In genomic region chr3:22006113-22006512, GRCm38 (mm10) we compare ENCODE assay signal across 12 mouse cellular contexts.
A peak's percentile ranks its signal among the peaks of the same experiment; 100 is the strongest.
DNase-seq lines count a peak whose midpoint lies in the region; ATAC-seq and TF ChIP-seq lines count a peak whose summit lies in the region.
"Had no signal": no experiment of that assay in that cellular context is flagged by ENCODE, and none has a peak within 500 bp of the region (broad histone marks: within the 10 kb centered on the region; RNA-seq: fewer than 3 reads in every experiment).

No protein-coding gene starts in this region.

- no peak overlapping the region for H3K4me2 ChIP-seq in liver, postnatal 0 days (ENCODE audit: low read depth, low read length)
- H3K4me2 ChIP-seq: forebrain, embryonic 15.5 days; liver, embryonic 15.5 days had no signal

- H3K27me3 ChIP-seq in ES-Bruce4 (ENCODE audit: control insufficient read depth, insufficient read depth, low read length, poor library complexity, severe bottlenecking): no peaks in the 10 kb centered on the region
- no peaks in the 10 kb centered on the region for H3K27me3 ChIP-seq in liver, postnatal 0 days (ENCODE audit: insufficient read depth, low read length)
- no peaks in the 10 kb centered on the region for H3K27me3 ChIP-seq in thymus, adult 2 months (ENCODE audit: control insufficient read depth, insufficient read depth, low read length)
- H3K27me3 ChIP-seq: forebrain, embryonic 15.5 days; liver, embryonic 15.5 days had no signal

- peaks cover 4% of the 10 kb centered on the region for H3K4me1 ChIP-seq in ES-Bruce4 (ENCODE audit: control insufficient read depth, insufficient read depth, low read length)
- no peaks in the 10 kb centered on the region; the same call in 1 of the 2 replicates for H3K4me1 ChIP-seq in lung, adult 2 months (ENCODE audit: control insufficient read depth, insufficient read depth, low read length)
- H3K4me1 ChIP-seq in liver, postnatal 0 days (ENCODE audit: insufficient read depth): no peaks in the 10 kb centered on the region
- 0 out of 2 replicates have a peak, but pooled peaks cover 3% of the 10 kb centered on the region for H3K4me1 ChIP-seq in thymus, adult 2 months (replicated peaks; ENCODE audit: control insufficient read depth, insufficient read depth, low read length)
- H3K4me1 ChIP-seq: forebrain, embryonic 15.5 days; liver, embryonic 15.5 days had no signal

- H3K9ac ChIP-seq in ES-Bruce4 (ENCODE audit: low read depth, poor library complexity, severe bottlenecking): no peak overlapping the region
- no peak overlapping the region for H3K9ac ChIP-seq in liver, postnatal 0 days (replicated peaks)
- H3K9ac ChIP-seq: forebrain, embryonic 15.5 days; liver, embryonic 15.5 days had no signal

- H3K27ac ChIP-seq in ES-Bruce4 (ENCODE audit: insufficient read depth, low read length): peak overlapping the region; percentile 57; the same call in 1 of the 2 replicates
- H3K27ac ChIP-seq in liver, postnatal 0 days (ENCODE audit: low read depth): no peak overlapping the region
- H3K27ac ChIP-seq in thymus, adult 2 months (ENCODE audit: control insufficient read depth, insufficient read depth, low read length): no peak overlapping the region
- H3K27ac ChIP-seq: forebrain, embryonic 15.5 days; liver, embryonic 15.5 days had no signal

- peaks cover 4% of the 10 kb centered on the region for H3K9me3 ChIP-seq in ES-Bruce4 (replicated peaks; ENCODE audit: control insufficient read depth, insufficient read depth, low read length, poor library complexity, severe bottlenecking)
- no peaks in the 10 kb centered on the region for H3K9me3 ChIP-seq in liver, postnatal 0 days (ENCODE audit: low read length)
- H3K9me3 ChIP-seq: forebrain, embryonic 15.5 days; liver, embryonic 15.5 days had no signal

- peak; percentile 20 for DNase-seq in gastrocnemius, postnatal 25 days
- no peak for DNase-seq in gastrocnemius, postnatal 4 days (ENCODE audit: low spot score in 2 of 2)
- peak; percentile 63 for DNase-seq in brain, embryonic 14.5 days (ENCODE audit: low read depth)
- DNase-seq in lung, adult 2 months: peak; percentile 34
- DNase-seq in urinary bladder, postnatal 14 days (ENCODE audit: low spot score): no peak
- no peak for DNase-seq in liver, postnatal 0 days
- no peak for DNase-seq in thymus, adult 2 months
- DNase-seq: cerebellum, postnatal 25 days; kidney, adult 18-20 months had no signal

- ATAC-seq in liver, postnatal 0 days: no peak
- ATAC-seq: forebrain, embryonic 15.5 days had no signal

- H3K4me3 ChIP-seq in ES-Bruce4 (ENCODE audit: low read depth, low read length): no peak overlapping the region
- no peak overlapping the region for H3K4me3 ChIP-seq in lung, adult 2 months (replicated peaks; ENCODE audit: extremely low read depth, low read depth, low read length)
- no peak overlapping the region for H3K4me3 ChIP-seq in liver, postnatal 0 days (ENCODE audit: low read depth, low read length)
- H3K4me3 ChIP-seq in thymus, adult 2 months (ENCODE audit: control insufficient read depth, insufficient read depth, low read length): no peak overlapping the region
- H3K4me3 ChIP-seq: forebrain, embryonic 15.5 days; liver, embryonic 15.5 days had no signal

- 73% methylated on average over 1 of the region's 1 CpGs for WGBS in lung, adult 2 months
- WGBS in liver, postnatal 0 days (ENCODE audit: insufficient replicate concordance): 83% methylated on average over 1 of the region's 1 CpGs
- WGBS in thymus, adult 2 months: 98% methylated on average over 1 of the region's 1 CpGs

- no peaks in the 10 kb centered on the region for H3K36me3 ChIP-seq in ES-Bruce4 (ENCODE audit: control insufficient read depth, insufficient read depth, low read length, poor library complexity, severe bottlenecking)
- no peaks in the 10 kb centered on the region for H3K36me3 ChIP-seq in liver, postnatal 0 days (replicated peaks; ENCODE audit: insufficient read depth, low read length)
- no peaks in the 10 kb centered on the region for H3K36me3 ChIP-seq in thymus, adult 2 months (ENCODE audit: control insufficient read depth, insufficient read depth, low read length)
- H3K36me3 ChIP-seq: forebrain, embryonic 15.5 days; liver, embryonic 15.5 days had no signal

- no peak for TF ChIP-seq EP300 in ES-Bruce4 (IDR thresholded peaks at IDR 0.05; ENCODE audit: insufficient read depth, low read depth, low read length)
- TF ChIP-seq EP300 in liver, postnatal 0 days (IDR thresholded peaks at IDR 0.05; ENCODE audit: low read depth): no peak

- no peak for TF ChIP-seq POLR2A in ES-Bruce4 (IDR thresholded peaks at IDR 0.05; ENCODE audit: insufficient read depth, low read length)
- no peak for TF ChIP-seq POLR2A in brain, embryonic 14.5 days (IDR thresholded peaks at IDR 0.05; ENCODE audit: borderline replicate concordance, extremely low read depth, insufficient read depth, insufficient read length, poor library complexity, severe bottlenecking)
- TF ChIP-seq POLR2A in lung, adult 2 months (IDR thresholded peaks at IDR 0.05; ENCODE audit: borderline replicate concordance, extremely low read depth, low read depth, low read length): no peak
- TF ChIP-seq POLR2A in thymus, adult 2 months (IDR thresholded peaks at IDR 0.05; ENCODE audit: control insufficient read depth, extremely low read depth, insufficient read depth, low read length, poor library complexity): no peak

- no peak for TF ChIP-seq CTCF in ES-Bruce4 (IDR thresholded peaks at IDR 0.05; ENCODE audit: low read depth, low read length)
- no peak for TF ChIP-seq CTCF in brain, embryonic 14.5 days (IDR thresholded peaks at IDR 0.05; ENCODE audit: borderline replicate concordance, extremely low read depth, insufficient read depth, insufficient read length)
- TF ChIP-seq CTCF in lung, adult 2 months (IDR thresholded peaks at IDR 0.05; ENCODE audit: insufficient read depth, low read length): no peak
- no peak for TF ChIP-seq CTCF in liver, postnatal 0 days (IDR thresholded peaks at IDR 0.05; ENCODE audit: low read depth)
- no peak for TF ChIP-seq CTCF in thymus, adult 2 months (IDR thresholded peaks at IDR 0.05; ENCODE audit: borderline replicate concordance, control insufficient read depth, extremely low read depth, insufficient read depth, low read length, poor library complexity)

Comparison
In these comparisons a context has a peak if more than half of its experiments do, and no peak if none do; other contexts are left out.
1. DNase-seq: peak in gastrocnemius, postnatal 25 days (single experiment), brain, embryonic 14.5 days (single experiment) and lung, adult 2 months (single experiment); none in gastrocnemius, postnatal 4 days (0 of 2), urinary bladder, postnatal 14 days (single experiment), liver, postnatal 0 days (single experiment) and thymus, adult 2 months (single experiment).